Mouse (Mus musculus): ENCODE measurements around the gene Cnih1.
"Not testable (repeated sequence)": the region's sequence is repeated elsewhere in the genome, so short reads cannot be mapped to it uniquely, and the experiment has no call there.

The Cnih1 gene

GRCm38 (mm10) chr14:46787787-46788504 lies at the start of gene Cnih1:
TSS of gene Cnih1 (minus strand) at chr14:46788411.
- DNase-seq (ENCODE audit: low read depth): peak; percentile 93

GRCm38 (mm10) chr14:46832354-46833272 lies 44.4 kb upstream of the Cnih1 start:
- peak; percentile 43 for DNase-seq (ENCODE audit: low read depth)

- peak; percentile 87 for DNase-seq (ENCODE audit: low read depth)
Observed at GRCm38 (mm10) chr14:46831837-46832333, 43.7 kb upstream of the Cnih1 start, which contains the start of gene Cgrrf1. TSS of gene Cgrrf1 (plus strand) at chr14:46832125.

DNA sequence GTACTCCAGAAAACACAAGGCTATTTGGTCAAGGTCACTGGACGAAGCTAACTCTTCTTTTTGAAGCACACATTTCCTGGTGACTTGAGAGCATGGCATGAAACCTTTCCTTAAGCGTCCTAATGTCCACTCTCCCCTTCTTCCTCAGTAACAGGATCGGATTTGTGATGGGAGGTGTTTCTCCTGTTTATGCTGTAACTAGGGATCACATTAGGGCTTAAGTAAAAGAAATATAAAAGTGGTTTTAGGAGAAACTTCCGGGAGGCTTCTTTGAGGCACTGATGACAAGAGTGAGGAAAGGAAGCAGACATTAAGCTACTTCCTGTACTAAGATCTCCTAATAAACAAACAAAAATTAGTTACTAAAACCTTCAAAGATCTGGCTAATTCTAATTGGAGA lies 43.1 kb upstream of the Cnih1 start:
- DNase-seq (ENCODE audit: low read depth): peak; percentile 52

GRCm38 (mm10) chr14:46827430-46827829 lies 39.2 kb upstream of the Cnih1 start:
- DNase-seq (ENCODE audit: low read depth): no peak

DNA sequence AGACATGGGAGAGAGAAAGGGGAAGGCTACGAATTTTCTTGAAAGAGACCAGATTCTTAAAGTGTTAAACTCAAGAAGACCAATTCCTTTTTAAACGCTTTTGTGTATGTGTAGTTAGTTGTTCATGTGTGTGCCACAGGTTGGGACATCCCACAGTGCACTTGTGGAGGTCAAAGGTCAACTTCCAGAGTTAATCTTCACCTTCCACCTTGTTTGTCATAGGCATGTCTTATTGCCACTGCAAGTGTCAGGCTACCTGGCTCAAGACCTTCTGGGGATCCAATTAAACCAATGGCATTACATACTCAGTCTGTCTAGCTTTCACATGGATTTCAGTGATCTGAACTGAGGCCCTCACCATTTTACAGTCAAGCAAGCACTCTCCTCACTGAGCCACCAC lies 35.8 kb upstream of the Cnih1 start:
- DNase-seq (ENCODE audit: low read depth): no peak

DNA sequence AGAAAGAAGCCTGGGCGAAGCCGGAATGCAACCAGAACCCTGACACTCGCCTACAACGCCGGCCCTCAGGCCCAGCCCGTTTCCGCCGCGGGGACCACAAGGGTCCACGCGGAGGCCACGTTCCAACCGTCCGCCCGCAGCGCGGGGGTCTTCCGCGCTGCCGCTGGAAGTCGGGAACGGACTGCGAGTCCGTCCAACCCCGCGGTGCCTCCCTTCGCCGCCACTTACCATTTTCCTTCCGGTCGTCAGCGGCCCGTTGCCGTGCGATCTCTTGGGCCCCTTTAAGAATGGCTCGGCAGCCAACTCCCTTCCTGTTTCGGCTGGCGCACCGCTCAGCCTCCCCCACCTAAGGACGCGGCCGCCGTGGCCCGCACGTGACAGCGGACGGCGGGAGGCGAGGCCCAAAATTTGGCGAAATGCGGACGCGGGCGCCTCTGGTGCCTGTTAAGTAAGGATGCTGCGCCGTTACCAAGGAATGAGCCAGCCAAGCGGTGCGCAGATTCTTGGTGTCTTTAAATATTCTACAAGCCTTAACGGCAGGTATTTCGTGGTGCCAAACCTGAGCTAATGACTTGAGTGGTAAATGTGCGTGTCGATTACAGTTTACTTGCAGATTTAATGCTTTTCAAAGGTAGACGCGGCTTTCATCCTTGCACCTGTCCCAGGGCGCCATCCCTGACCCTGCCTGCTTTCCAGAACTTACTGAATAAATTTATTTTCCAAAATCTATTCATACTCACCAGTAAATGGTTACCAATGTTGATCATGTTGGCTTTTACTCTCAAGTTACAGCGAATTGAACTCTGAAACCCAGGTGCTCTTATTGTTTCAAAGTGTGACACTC lies 33.9 kb upstream of the Cnih1 start, which contains the start of gene Gmfb:
TSS of gene Gmfb (minus strand) at position 370 of the 844 bp plus-strand sequence.
- peak; percentile 95 for DNase-seq (ENCODE audit: low read depth)

GRCm38 (mm10) chr14:46821271-46821872 lies 33.2 kb upstream of the Cnih1 start:
- no peak for DNase-seq (ENCODE audit: low read depth)

DNA sequence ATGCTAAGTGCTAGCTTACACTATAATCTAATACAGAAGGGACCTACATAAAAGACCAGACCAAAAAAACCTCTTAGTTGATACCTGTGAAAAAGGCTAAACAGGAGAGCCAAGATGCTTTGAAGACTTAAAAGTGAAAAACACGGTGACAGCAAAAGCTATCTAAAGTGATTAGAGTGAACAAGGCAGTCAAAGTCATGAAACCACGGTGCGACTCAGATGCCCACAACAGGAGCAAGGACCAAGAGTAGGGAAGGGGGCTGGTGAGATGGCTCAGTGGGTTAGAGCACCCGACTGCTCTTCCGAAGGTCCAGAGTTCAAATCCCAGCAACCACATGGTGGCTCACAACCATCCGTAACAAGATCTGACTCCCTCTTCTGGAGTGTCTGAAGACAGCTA lies 31.8 kb upstream of the Cnih1 start:
- not testable (repeated sequence) for DNase-seq (ENCODE audit: low read depth)

GRCm38 (mm10) chr14:46818743-46819142 lies 30.5 kb upstream of the Cnih1 start:
- no peak for DNase-seq (ENCODE audit: low read depth)

DNA sequence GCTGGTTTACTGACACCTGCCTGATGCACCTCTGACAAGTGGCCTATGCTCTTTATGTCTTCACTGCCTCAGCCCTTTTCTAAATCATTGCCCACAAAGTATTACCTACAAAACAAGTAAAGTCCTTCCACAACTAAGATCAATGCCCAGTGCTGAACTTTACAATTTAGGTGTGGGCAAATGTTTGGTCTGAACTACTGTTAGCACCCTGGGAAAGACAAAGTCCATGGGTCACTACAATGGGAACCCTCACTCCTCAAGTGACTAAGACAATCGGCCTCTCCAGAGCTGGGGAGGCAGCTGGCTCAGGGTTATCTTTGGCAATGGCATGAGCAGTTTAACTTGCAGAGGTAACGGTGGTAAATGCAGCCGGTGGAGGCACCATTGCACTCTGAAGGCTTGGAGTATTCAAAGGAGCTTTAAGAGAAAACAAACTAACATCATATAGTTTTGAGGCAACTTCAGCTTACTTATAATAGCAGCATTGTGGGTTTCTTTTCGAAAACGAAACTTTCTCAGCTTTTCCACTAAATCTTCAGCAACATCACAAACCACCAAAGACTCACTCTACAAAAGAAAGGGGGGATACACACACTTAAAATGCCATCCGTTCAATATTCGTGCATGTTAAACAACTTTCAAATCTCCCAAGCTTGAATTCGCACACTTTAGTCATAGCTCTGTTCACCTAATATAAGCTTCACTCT lies 28.9 kb upstream of the Cnih1 start:
- DNase-seq (ENCODE audit: low read depth): no peak

GRCm38 (mm10) chr14:46815640-46816039 lies 27.4 kb upstream of the Cnih1 start:
- no peak for DNase-seq (ENCODE audit: low read depth)

DNA sequence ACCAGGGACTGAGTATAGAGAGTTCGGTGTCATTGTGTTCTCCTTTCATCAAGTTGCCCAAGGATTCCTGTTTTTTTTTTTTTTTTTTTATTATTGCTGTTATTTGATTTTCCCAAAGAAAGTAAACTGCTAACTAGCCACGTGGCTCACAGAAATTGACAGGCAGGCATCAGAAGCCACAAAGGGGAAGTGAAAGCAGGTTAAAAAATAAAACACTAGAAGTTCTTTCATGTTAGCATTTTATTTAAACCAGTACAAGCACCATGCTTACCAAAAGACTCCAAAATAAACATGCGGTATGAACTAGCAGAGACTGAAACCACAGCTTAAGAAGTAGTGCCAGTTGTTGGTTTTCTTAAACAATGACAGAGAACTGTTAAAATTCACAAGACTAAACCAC lies 19.7 kb upstream of the Cnih1 start:
- no peak for DNase-seq (ENCODE audit: low read depth)

GRCm38 (mm10) chr14:46806186-46806585 lies 18.0 kb upstream of the Cnih1 start:
- DNase-seq (ENCODE audit: low read depth): no peak

GRCm38 (mm10) chr14:46803791-46804190 lies 15.6 kb upstream of the Cnih1 start:
- no peak for DNase-seq (ENCODE audit: low read depth)

DNA sequence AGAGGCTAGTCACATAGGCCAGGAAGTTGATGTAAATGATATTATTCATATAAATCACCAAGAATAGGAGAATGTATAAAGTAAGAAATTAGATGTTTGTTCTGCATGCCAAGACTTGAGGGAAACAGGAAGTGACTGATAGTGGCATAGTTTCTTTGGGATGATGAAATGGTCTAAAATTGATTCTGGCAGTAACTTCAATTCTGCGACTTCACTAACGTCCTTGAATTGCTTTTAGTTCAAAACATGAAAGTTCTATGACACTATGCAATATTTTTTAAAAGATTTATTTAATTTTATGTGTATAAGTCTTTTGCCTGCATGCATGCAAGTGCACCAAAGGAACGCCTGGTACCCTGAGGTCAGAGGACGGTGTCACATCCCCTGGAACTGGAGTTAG lies 15.0 kb upstream of the Cnih1 start:
- no peak for DNase-seq (ENCODE audit: low read depth)

GRCm38 (mm10) chr14:46800684-46801345 lies 12.6 kb upstream of the Cnih1 start:
- no peak for DNase-seq (ENCODE audit: low read depth)

DNA sequence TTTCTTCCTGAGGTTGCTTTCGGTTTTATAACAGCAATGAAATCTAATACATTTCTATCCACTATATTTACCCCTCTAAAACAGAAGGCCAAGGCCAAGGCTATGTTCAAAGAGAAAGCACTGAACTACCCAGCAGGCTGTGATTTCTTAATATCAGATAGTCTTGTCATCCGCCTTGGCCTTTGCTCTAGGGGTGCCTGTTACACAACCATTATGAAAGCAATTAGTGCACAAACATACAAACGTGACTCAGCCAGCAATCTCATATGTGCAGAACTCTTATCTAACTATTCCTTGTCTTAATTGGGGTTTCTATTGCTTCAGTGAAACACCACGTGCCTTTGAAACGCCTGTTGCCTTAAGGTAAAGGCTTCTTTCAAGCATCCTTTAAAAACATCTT lies 5.9 kb upstream of the Cnih1 start:
- no peak for DNase-seq (ENCODE audit: low read depth)

DNA sequence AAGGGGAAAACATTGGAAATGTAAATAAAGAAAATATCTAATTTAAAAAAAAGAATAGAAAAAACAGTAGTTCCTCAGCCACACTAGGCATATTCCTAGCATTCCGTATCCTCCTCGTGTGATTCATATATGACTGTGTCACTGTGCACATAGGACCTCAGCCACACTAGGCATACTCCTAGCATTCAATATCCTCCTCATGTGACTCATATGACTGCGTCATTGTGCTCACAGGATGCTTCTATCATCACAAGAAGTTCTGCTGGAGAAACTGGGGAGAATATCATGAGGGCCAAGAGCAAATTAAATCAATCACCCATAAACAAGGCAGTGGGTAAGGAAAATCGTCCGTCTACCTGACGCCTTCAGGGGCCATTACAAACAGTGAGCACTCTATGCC lies 2.5 kb upstream of the Cnih1 start:
- no peak for DNase-seq (ENCODE audit: low read depth)

GRCm38 (mm10) chr14:46790303-46790702 lies 2.1 kb upstream of the Cnih1 start:
- DNase-seq (ENCODE audit: low read depth): peak; percentile 52

All from naive thymus-derived CD4-positive, alpha-beta T cell, adult 2 months (primary cell).